In genomic region chr10:80441598-80441997, GRCm38 (mm10) we compare ENCODE assay signal across 1 mouse cellular context.
TF ChIP-seq lines count a peak whose summit lies in the region.

No protein-coding gene starts in this region.

TF ChIP-seq in MEL, 35 proteins besides CTCF, POLR2A, EP300 and RAD21:
- TF ChIP-seq USF1 (IDR thresholded peaks at IDR 0.05; ENCODE audit: low read depth, low read length) (no peak), POLR2AphosphoS5 (IDR thresholded peaks at IDR 0.05; ENCODE audit: borderline replicate concordance, low read depth, low read length) (no peak), ZNF384 (IDR thresholded peaks at IDR 0.05; ENCODE audit: low read depth, low read length) (no peak)
